Mouse (Mus musculus) liver, embryonic 13.5 days (tissue): ENCODE data around the gene Dnmt3l. TPM values are rescaled to one million over a fixed set of nuclear protein-coding genes. Genes with fewer than 3 reads are reported as not detected.

Experiments used
- ATAC-seq: fragments of 200-750 bp; cut with Nextera tagmentation; 2 replicates; pipeline ENCODE4 v1.8.0; 2017; ENCODE audit warnings: low read depth, mild to moderate bottlenecking, moderate number of reproducible peaks, moderate library complexity
- DNase-seq: peaks from one replicate; pipeline ENCODE4 v3.0.0; 2022
- H3K27ac ChIP-seq: fragments of 300-500 bp; sonication (generic); 2 replicates; pipeline ENCODE4 v1.5.1; 2015; ENCODE audit warnings: moderate library complexity, mild to moderate bottlenecking, inconsistent platforms
- H3K27me3 ChIP-seq: fragments of 300-500 bp; sonication (generic); 2 replicates; pipeline ENCODE4 v1.6.1; 2015; ENCODE audit warnings: mild to moderate bottlenecking, inconsistent platforms
- H3K36me3 ChIP-seq: fragments of 300-500 bp; sonication (generic); 2 replicates; pipeline ENCODE4 v1.6.1; 2015; ENCODE audit warnings: mild to moderate bottlenecking, inconsistent platforms
- H3K4me1 ChIP-seq: fragments of 300-500 bp; sonication (generic); replicated peaks from 2 replicates; pipeline ENCODE4 v1.6.1; 2015; ENCODE audit warnings: inconsistent platforms
- H3K4me2 ChIP-seq: fragments of 300-500 bp; sonication (generic); 2 replicates; pipeline ENCODE4 v1.6.1; 2015; ENCODE audit warnings: inconsistent platforms, mild to moderate bottlenecking, moderate library complexity
- H3K4me3 ChIP-seq: fragments of 300-500 bp; sonication (generic); replicated peaks from 2 replicates; pipeline ENCODE4 v1.5.1; 2015; ENCODE audit warnings: mild to moderate bottlenecking, inconsistent platforms
- H3K9ac ChIP-seq: fragments of 300-500 bp; sonication (generic); 2 replicates; pipeline ENCODE4 v1.6.1; 2015; ENCODE audit warnings: mild to moderate bottlenecking, inconsistent platforms
- H3K9me3 ChIP-seq: fragments of 300-500 bp; sonication (generic); replicated peaks from 2 replicates; pipeline ENCODE4 v1.6.1; 2016; ENCODE audit warnings: inconsistent platforms
- WGBS: fragments of 180-500 bp; shearing (Covaris S2); methylation state at CpG from one replicate; pipeline ENCODE4 v1.1.7; 2015; ENCODE audit not compliant: insufficient replicate concordance; 5-methylcytosine and 5-hydroxymethylcytosine counted together
- polyA plus RNA-seq: library from polyadenylated mRNA; unstranded; fragments of >200 nt; fragmentation: Nextera tagmentation; extraction: Ambion mirVana; gene quantifications from 2 replicates; pipeline ENCODE4 v1.2.1, GENCODE M21; 2015

Gene Dnmt3l
- polyA plus RNA-seq, 1 experiment from 2014 or later: not detected

GRCm38 (mm10) chr10:78063122-78063521 lies 21.4 kb downstream of the Dnmt3l start:
- no peak overlapping the region for H3K4me2 ChIP-seq
- H3K4me1 ChIP-seq: 0 out of 2 replicates have a peak, but pooled peaks cover 4% of the 10 kb centered on the region
- no peak overlapping the region for H3K27ac ChIP-seq
- no peaks in the 10 kb centered on the region for H3K9me3 ChIP-seq
- WGBS: 65% methylated on average over 9 of the region's 9 CpGs
- DNase-seq: no peak
- no peak overlapping the region for H3K4me3 ChIP-seq
- H3K27me3 ChIP-seq: peaks cover 11% of the 10 kb centered on the region
- H3K9ac ChIP-seq: no peak overlapping the region
- no peak for ATAC-seq
- H3K36me3 ChIP-seq: no peaks in the 10 kb centered on the region

GRCm38 (mm10) chr10:78067226-78067625 lies 25.5 kb downstream of the Dnmt3l start:
- Histone ChIP-seq H3K4me3 (no peak overlapping the region), H3K27me3 (peaks cover 49% of the 10 kb centered on the region), H3K36me3 (no peaks in the 10 kb centered on the region), H3K4me2 (no peak overlapping the region), H3K9ac (no peak overlapping the region), H3K27ac (no peak overlapping the region), H3K9me3 (no peaks in the 10 kb centered on the region), H3K4me1 (peaks cover 15% of the 10 kb centered on the region)
- DNase-seq (no peak), ATAC-seq (0 out of 2 replicates have a peak, but pooled peaks have one; percentile 32)
- WGBS: 25% methylated on average over 4 of the region's 4 CpGs

- ATAC-seq (no peak), DNase-seq (no peak)
- peak overlapping the region; percentile 61 for H3K4me3 ChIP-seq
- peaks cover 15% of the 10 kb centered on the region for H3K4me1 ChIP-seq
- H3K4me2 ChIP-seq: peak overlapping the region; percentile 68
- no peak overlapping the region for H3K27ac ChIP-seq
- H3K9ac ChIP-seq: no peak overlapping the region
- 14% methylated on average over 11 of the region's 11 CpGs for WGBS
- H3K36me3 ChIP-seq: no peaks in the 10 kb centered on the region
- no peaks in the 10 kb centered on the region for H3K9me3 ChIP-seq
- H3K27me3 ChIP-seq: peaks cover 49% of the 10 kb centered on the region
Measured at GRCm38 (mm10) chr10:78068541-78068940, 26.8 kb downstream of the Dnmt3l start.

- H3K27me3 ChIP-seq: peaks cover 49% of the 10 kb centered on the region
- DNase-seq (peak; percentile 22), ATAC-seq (peak; percentile 80)
- peak within 1 kb of the TSS; percentile 59; the same call in 1 of the 2 replicates for H3K27ac ChIP-seq
- H3K4me3 ChIP-seq: peak within 1 kb of the TSS; percentile 61
- no peaks in the 10 kb centered on the region for H3K36me3 ChIP-seq
- H3K4me2 ChIP-seq: peak within 1 kb of the TSS; percentile 68
- WGBS: under 1% methylated on average over 66 of the region's 66 CpGs
- peaks cover 15% of the 10 kb centered on the region for H3K4me1 ChIP-seq
- H3K9me3 ChIP-seq: no peaks in the 10 kb centered on the region
- peak within 1 kb of the TSS; percentile 65 for H3K9ac ChIP-seq
Measured at GRCm38 (mm10) chr10:78069101-78070011, 27.6 kb downstream of the Dnmt3l start, which contains the start of gene Icosl. Icosl (plus strand) TSS chr10:78069302.

GRCm38 (mm10) chr10:78074151-78074550 lies 32.4 kb downstream of the Dnmt3l start:
- 49% methylated on average over 4 of the region's 4 CpGs for WGBS
- H3K4me2 ChIP-seq: no peak overlapping the region
- H3K9ac ChIP-seq: no peak overlapping the region
- no peak for DNase-seq
- H3K36me3 ChIP-seq: peaks cover 4% of the 10 kb centered on the region; the same call in 1 of the 2 replicates
- H3K4me1 ChIP-seq: peaks cover 9% of the 10 kb centered on the region; the same call in 1 of the 2 replicates
- no peak for ATAC-seq
- H3K9me3 ChIP-seq: no peaks in the 10 kb centered on the region
- no peak overlapping the region for H3K27ac ChIP-seq
- peaks cover 29% of the 10 kb centered on the region for H3K27me3 ChIP-seq
- no peak overlapping the region for H3K4me3 ChIP-seq

GRCm38 (mm10) chr10:78074977-78075376 lies 33.2 kb downstream of the Dnmt3l start:
- Histone ChIP-seq H3K9ac (no peak overlapping the region), H3K27me3 (peaks cover 20% of the 10 kb centered on the region), H3K4me3 (no peak overlapping the region), H3K4me2 (no peak overlapping the region), H3K4me1 (peaks cover under 1% of the 10 kb centered on the region; the same call in 1 of the 2 replicates), H3K9me3 (no peaks in the 10 kb centered on the region), H3K27ac (no peak overlapping the region), H3K36me3 (peaks cover 4% of the 10 kb centered on the region; the same call in 1 of the 2 replicates)
- 22% methylated on average over 11 of the region's 11 CpGs for WGBS
- ATAC-seq: no peak
- DNase-seq: no peak

GRCm38 (mm10) chr10:78077862-78078261 lies 36.1 kb downstream of the Dnmt3l start:
- no peaks in the 10 kb centered on the region for H3K4me1 ChIP-seq
- no peaks in the 10 kb centered on the region for H3K27me3 ChIP-seq
- no peak overlapping the region for H3K4me2 ChIP-seq
- WGBS: 65% methylated on average over 9 of the region's 9 CpGs
- DNase-seq: no peak
- H3K9me3 ChIP-seq: no peaks in the 10 kb centered on the region
- H3K36me3 ChIP-seq: peaks cover 4% of the 10 kb centered on the region; the same call in 1 of the 2 replicates
- no peak overlapping the region for H3K27ac ChIP-seq
- no peak overlapping the region for H3K4me3 ChIP-seq
- no peak overlapping the region for H3K9ac ChIP-seq
- ATAC-seq: no peak

- Histone ChIP-seq H3K4me3 (no peak overlapping the region), H3K4me2 (no peak overlapping the region), H3K9me3 (no peaks in the 10 kb centered on the region), H3K36me3 (peaks cover 4% of the 10 kb centered on the region; the same call in 1 of the 2 replicates), H3K9ac (no peak overlapping the region), H3K4me1 (no peaks in the 10 kb centered on the region), H3K27me3 (no peaks in the 10 kb centered on the region), H3K27ac (no peak overlapping the region)
- ATAC-seq (no peak), DNase-seq (no peak)
- WGBS: 37% methylated on average over 5 of the region's 5 CpGs
Measured at GRCm38 (mm10) chr10:78078276-78078675, 36.5 kb downstream of the Dnmt3l start.

- Histone ChIP-seq H3K4me2 (no peak overlapping the region), H3K36me3 (peaks cover 4% of the 10 kb centered on the region; the same call in 1 of the 2 replicates), H3K4me3 (no peak overlapping the region), H3K27me3 (no peaks in the 10 kb centered on the region), H3K9me3 (no peaks in the 10 kb centered on the region), H3K9ac (no peak overlapping the region), H3K27ac (no peak overlapping the region), H3K4me1 (no peaks in the 10 kb centered on the region)
- 66% methylated on average over 4 of the region's 4 CpGs for WGBS
- DNase-seq: no peak
- ATAC-seq: no peak
Measured at GRCm38 (mm10) chr10:78079955-78080591, 38.3 kb downstream of the Dnmt3l start.

- no peaks in the 10 kb centered on the region for H3K4me1 ChIP-seq
- no peak for DNase-seq
- 18% methylated on average over 1 of the region's 1 CpGs for WGBS
- H3K9ac ChIP-seq: no peak overlapping the region
- H3K27me3 ChIP-seq: no peaks in the 10 kb centered on the region
- no peaks in the 10 kb centered on the region for H3K36me3 ChIP-seq
- no peak for ATAC-seq
- H3K4me2 ChIP-seq: no peak overlapping the region
- H3K9me3 ChIP-seq: no peaks in the 10 kb centered on the region
- H3K4me3 ChIP-seq: no peak overlapping the region
- no peak overlapping the region for H3K27ac ChIP-seq
Measured at GRCm38 (mm10) chr10:78084073-78084472, 42.3 kb downstream of the Dnmt3l start.

- Histone ChIP-seq H3K27me3 (no peaks in the 10 kb centered on the region), H3K4me2 (no peak overlapping the region), H3K36me3 (no peaks in the 10 kb centered on the region), H3K27ac (no peak overlapping the region), H3K4me3 (no peak overlapping the region), H3K4me1 (peaks cover 6% of the 10 kb centered on the region; the same call in 1 of the 2 replicates), H3K9ac (no peak overlapping the region), H3K9me3 (no peaks in the 10 kb centered on the region)
- ATAC-seq (no peak), DNase-seq (no peak)
- WGBS: 73% methylated on average over 6 of the region's 6 CpGs
Measured at GRCm38 (mm10) chr10:78085711-78086110, 44.0 kb downstream of the Dnmt3l start.
